Mouse (Mus musculus) retina, embryonic 14.5 days (tissue): Measurements from ENCODE around the gene Etv6.

Experiments
- DNase-seq: peaks from one replicate; pipeline ENCODE4 v3.0.0-alpha.2; 2015; ENCODE audit warnings: low spot score

Etv6 gene

GRCm38 (mm10) chr6:134171235-134171634 is 135.7 kb downstream of the Etv6 start:
- DNase-seq, result no peak

DNA sequence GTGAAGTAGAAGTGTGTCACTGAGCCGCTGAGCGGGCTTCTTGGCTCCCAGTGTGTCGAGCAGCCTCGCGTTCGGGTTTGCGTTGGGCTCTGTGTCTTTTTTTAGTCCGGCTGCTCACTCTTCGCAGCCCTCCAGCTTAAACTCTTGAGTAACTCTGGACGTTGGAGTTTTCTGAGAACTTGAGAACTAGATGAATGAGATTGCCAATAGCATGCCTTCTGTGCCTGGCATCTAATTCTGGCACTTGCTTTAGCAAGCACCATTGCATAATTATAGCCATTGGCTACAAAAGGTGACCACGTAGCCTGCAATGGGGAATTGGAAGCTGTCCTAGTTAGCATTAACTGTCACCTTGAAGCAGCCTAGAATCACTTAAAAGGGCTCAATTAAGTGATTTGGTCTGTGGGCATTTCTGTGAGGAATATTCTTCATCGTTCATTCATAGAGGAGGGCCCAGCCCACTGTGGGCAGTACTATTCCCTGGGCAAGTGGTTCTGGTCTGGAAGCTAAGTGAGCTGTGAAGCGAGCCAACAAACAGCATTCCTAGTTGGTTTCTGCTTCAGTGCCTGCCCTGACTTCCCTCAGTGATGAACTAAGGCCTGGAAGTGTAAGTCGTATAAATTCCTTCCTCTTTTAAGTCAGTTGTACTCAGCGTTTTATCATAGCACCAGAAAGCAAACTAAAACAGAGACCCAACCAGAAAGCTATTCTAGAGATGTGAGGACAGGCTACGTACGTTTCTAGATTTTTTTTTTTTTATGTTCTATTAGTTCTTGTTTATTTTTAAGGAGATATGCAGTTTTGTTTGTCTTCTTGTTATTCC is 136.6 kb downstream of the Etv6 start:
- no peak for DNase-seq

DNA sequence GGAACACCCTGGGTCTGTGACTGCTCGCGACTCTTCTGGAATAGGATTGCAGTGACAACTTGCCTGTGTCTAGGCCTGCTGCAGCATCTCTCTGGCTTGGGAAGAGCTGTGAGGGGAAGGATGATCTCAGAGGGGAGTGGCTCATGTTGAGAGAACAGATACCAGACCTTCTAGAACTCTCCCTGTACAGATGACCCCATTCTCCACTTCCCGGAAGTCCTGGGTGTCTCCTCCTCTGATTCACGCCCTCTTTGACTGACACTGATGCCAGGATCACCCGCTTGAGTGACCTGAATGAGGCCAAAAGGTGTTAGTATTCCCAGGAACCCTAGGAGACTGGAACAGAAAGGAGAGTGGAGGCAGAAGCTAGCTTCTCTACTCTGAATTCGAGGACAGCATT is 137.9 kb downstream of the Etv6 start:
- no peak for DNase-seq

GRCm38 (mm10) chr6:134175059-134175458 is 139.6 kb downstream of the Etv6 start:
- no peak for DNase-seq

DNA sequence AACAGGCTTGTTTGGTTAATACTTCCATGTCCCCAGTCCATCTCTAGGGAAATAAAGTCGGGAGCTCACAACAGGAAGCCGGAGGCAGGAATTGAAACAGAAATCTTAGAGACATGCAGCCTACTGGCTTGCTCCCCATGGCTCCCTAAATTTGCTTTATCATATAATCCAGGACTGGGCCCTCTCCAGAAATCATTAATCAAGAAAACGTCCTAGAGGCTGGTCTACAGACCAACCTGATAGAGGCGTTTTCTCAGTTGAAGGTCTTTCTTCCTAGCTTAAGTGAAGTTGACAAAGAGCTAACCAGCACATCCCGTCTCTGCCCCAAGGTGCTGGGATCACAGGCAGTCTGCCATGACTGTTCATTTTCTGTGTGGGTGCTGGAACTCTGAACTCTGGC is 141.7 kb downstream of the Etv6 start:
- DNase-seq, result no peak

DNA sequence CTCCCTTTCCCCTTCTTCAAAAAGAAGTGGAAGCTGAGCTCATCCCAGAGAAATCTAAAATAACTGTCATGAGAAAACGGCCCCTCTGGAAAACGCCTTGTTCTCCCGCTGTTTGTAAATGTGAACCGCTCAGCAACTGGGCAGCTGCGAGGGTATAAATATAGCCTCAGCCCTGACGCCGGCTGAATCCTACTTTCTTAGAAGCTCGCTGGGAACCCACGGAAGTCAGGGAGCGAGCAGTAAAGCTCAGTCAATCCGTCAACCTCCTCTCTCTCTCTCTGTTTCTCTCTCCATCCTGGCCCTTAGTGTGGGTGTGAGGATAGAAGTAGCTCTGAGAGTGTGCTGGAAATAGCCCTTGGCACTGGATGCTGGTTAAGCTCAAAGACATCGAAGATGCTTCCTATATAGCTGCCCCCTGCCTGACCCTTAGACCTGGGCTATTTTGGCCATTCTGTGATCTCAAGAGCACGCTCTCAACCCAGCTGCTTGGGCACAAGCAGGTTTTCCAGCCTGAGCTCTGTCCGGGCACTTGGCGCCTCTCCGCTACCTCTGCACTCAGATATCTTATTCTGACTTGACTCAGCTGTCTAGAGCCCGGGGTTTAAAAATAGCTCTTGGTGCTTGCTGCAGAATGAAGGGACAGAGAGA is 146.9 kb downstream of the Etv6 start:
- DNase-seq, result no peak

- DNase-seq, result no peak
Measured at GRCm38 (mm10) chr6:134183592-134184342, 148.3 kb downstream of the Etv6 start.

DNA sequence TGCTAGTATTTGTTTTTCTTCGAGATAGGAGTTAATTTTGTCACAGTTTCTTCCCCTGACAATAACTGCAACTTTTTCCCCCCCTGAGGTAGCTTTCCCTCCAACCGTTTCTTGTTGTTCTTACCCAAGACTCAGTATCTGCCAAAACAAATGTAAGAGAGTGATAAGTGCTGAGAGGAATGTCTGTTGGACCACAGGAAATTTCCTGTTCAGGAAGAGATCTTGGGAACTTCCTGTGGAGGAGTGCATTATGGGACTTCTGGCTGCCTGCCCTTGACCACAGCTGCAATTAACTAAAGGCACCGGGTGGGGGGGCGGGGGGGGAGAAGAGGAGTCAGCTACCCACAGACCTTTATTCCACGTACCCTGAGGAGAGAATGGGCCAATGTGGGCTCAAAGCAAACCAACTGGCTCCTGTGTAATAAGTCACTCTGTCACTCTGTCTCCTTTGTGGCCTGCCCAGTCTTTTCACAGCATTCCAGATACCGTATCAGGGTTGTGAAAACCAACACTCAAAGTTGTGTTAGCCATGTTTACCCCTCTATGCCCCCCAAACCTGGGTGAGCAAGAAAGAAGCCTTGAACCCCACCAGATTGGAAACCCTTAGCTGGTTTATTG is 150.9 kb downstream of the Etv6 start:
- no peak for DNase-seq

- no peak for DNase-seq
Measured at GRCm38 (mm10) chr6:134188719-134189118, 153.2 kb downstream of the Etv6 start.

DNA sequence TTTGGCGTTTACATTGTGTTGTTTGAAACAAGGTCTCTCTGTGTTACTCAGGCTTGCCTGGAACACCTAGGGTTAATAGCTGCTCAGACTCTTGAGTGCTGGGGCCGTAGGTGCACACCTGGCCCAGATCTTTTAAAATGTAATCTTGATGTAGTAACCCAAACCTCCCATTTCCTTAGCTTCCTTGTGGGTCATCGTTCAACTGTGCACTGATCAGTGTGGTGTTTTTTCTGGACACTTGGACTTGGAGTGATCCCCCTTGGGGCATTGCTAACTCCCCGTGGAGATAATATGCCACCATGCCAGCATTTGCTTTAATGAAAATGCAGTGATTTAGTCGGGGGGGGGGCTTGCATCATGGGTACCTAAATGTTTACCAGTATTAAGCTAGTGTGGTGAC is 153.7 kb downstream of the Etv6 start:
- DNase-seq, result no peak

DNA sequence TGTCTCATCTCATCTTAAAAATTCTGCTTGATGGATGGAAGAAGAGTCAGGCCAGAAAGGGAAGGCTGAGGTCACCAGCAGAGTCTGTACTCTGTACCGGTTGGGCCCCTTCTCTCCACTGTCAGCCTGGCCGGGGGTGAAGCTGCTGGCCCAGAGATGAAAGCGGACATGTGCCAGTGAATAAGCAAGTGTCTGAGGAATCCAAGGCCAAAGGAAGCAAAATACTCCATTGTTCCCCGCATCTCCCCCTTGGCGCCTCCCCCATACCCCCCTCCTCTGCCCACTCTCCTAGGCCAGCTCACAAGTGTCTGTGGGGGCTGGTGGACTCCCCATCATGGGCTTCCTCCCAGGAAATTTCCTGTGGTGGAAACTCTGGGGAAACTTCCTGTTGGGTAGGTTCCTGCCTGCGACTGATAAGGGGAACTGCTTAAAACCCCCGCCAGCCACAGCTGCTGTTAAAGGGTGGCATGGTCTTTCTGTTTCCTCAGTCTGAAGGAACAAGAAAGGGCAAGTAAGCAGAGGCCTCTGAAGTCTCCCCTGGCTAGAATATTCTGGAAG is 154.2 kb downstream of the Etv6 start:
- DNase-seq, result peak; percentile 53

GRCm38 (mm10) chr6:134190597-134191278 is 155.2 kb downstream of the Etv6 start:
- no peak for DNase-seq

DNA sequence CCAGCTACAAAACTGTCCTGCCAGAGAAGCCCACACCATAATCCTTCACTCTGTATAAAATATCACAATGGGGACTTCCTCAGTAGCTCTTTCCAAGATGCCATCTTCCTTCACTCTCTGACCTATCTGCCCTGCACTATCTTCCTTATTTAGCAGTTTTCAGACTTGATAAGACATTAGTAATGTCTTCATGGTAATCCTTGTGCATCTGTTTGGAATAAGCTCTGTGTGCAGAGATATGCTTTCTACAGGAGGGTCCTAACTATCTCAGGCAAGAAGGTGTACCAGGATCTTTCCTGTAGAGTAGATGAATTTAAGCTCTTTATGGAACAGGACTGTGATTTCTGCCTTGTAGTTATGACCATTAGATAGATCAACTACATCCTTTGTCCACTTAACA is 157.2 kb downstream of the Etv6 start:
- DNase-seq, result no peak

DNA sequence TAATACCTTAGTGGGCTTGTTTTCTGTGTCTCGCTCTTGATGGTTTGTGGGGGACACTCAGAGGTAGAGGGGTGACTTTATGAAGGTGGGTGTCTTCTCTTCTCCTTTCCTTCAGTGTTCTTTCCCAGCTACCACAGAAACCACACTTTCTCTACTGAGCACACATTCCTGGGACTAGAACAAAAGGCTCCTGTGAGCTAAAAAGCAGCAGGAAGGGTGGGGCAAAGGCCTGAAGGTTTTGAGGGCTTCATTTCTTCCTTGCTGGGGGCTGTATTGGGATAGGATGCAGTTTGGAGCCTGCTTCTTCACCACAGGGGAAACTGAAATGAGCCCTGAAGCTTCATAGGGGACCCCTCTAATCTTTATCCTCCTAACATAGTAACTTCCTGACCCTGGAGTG is 164.4 kb downstream of the Etv6 start:
- DNase-seq, result no peak

DNA sequence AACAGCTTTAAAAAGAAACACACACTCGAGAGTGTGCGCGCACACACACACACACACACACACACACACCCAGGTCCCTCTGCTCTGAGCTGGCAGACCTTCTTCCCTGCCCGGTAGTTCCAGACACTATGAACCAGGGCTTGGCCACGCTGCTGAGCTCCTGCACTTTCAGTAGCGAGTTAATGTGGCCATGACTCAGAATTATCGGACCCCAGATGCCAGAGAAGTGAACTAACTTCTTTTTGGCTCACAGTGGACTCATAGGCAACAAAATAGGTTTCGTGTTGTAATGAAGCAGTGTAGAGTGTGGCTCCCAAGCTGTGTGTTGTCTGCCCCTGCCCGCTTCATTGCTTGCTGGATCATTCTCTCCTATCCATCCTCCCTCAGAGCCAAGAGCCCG is 165.1 kb downstream of the Etv6 start:
- no peak for DNase-seq

GRCm38 (mm10) chr6:134202176-134202575 is 166.7 kb downstream of the Etv6 start:
- DNase-seq, result no peak

DNA sequence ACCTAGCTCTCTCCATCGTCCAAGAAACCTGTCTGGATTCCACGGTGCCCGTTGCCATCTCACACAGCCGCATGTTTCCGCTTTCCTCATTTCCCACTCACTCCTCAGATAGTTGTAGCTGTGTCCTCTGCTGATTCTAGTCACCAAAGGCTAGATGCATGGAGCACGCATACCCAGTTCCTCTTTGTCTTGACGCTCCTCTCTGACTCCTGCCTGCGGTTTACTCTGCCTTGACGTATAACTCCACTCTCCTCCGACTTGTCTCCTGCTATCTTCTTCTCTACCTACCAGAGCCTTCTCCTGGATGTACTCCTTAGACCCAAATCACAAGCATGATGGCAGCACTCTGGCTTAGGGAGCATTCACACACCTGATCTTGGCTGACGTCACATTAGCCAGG is 169.7 kb downstream of the Etv6 start:
- DNase-seq, result no peak

DNA sequence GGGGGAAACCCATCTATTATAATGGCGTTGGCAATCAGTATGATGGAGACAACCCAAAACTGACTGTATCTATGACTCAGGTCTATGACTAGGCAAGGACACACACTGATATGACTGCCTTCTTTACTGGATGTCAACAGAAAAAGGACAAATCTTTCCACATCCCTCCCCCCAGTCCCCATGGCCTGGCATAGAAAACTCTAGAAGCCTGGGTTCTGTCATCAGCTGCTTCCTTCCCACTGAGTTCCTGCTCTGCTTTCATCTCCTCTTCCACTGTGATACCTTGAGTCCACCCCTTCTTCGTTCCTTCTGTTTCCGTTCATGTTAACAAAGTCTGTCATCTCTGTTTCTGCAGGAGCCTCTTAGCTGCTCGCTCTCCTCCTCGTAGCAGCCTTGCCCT is 170.2 kb downstream of the Etv6 start:
- DNase-seq, result no peak

- no peak for DNase-seq
Measured at GRCm38 (mm10) chr6:134206251-134206650, 170.8 kb downstream of the Etv6 start.

GRCm38 (mm10) chr6:134207391-134208179 is 172.1 kb downstream of the Etv6 start:
- DNase-seq, result peak; percentile 77
